Mouse (Mus musculus) liver, postnatal 0 days (tissue): Measurements from ENCODE around the gene Tmem95. TPM values are rescaled to one million over a fixed set of nuclear protein-coding genes. Genes with fewer than 3 reads are reported as not detected.
A peak's percentile ranks its signal among the peaks of the same experiment; 100 is the strongest.

Experiments
- ATAC-seq: fragments of 200-750 bp; cut with Nextera tagmentation; 2 replicates; pipeline ENCODE4 v1.8.0; 2017; ENCODE audit warnings: mild to moderate bottlenecking, moderate library complexity
- DNase-seq: peaks from one replicate; pipeline ENCODE4 v3.0.0-alpha.2; 2016
- H3K27ac ChIP-seq: fragments of 300-500 bp; sonication (generic); 2 replicates; pipeline ENCODE4 v1.5.1; 2014; ENCODE audit warnings: antibody characterized with exemption, moderate library complexity, mild to moderate bottlenecking, low read depth
- H3K27me3 ChIP-seq: fragments of 300-500 bp; sonication (generic); 2 replicates; pipeline ENCODE4 v1.6.1; 2014; ENCODE audit warnings: low read length, control low read depth, mixed read lengths; ENCODE audit not compliant: insufficient read depth
- H3K36me3 ChIP-seq: fragments of 300-500 bp; sonication (generic); replicated peaks from 2 replicates; pipeline ENCODE4 v1.6.1; 2014; ENCODE audit warnings: mild to moderate bottlenecking, control low read depth, low read length, moderate library complexity, mixed read lengths; ENCODE audit not compliant: insufficient read depth
- H3K4me1 ChIP-seq: fragments of 300-500 bp; sonication (generic); 2 replicates; pipeline ENCODE4 v1.6.1; 2014; ENCODE audit warnings: antibody characterized with exemption, mild to moderate bottlenecking, control low read depth; ENCODE audit not compliant: insufficient read depth
- H3K4me2 ChIP-seq: fragments of 300-500 bp; sonication (generic); 2 replicates; pipeline ENCODE4 v1.6.1; 2014; ENCODE audit warnings: low read depth, mild to moderate bottlenecking, low read length, moderate library complexity, mixed read lengths
- H3K4me3 ChIP-seq: fragments of 300-500 bp; sonication (generic); 2 replicates; pipeline ENCODE4 v1.5.1; 2014; ENCODE audit warnings: low read depth, low read length
- H3K9ac ChIP-seq: fragments of 300-500 bp; sonication (generic); replicated peaks from 2 replicates; pipeline ENCODE4 v1.6.1; 2014; ENCODE audit warnings: mild to moderate bottlenecking, moderate library complexity
- H3K9me3 ChIP-seq: fragments of 300-500 bp; sonication (generic); 2 replicates; pipeline ENCODE4 v1.6.1; 2016; ENCODE audit warnings: mild to moderate bottlenecking, control low read depth, low read length, mixed read lengths
- CTCF ChIP-seq: sonication (generic); IDR thresholded peaks from 2 replicates; pipeline ENCODE4 v1.5.1; 2016; ENCODE audit warnings: antibody characterized with exemption, low read depth
- EP300 ChIP-seq: IDR thresholded peaks from 2 replicates; pipeline ENCODE4 v1.6.1; 2016; ENCODE audit warnings: antibody characterized with exemption, low read depth, mild to moderate bottlenecking
- WGBS: fragments of 180-500 bp; shearing (Covaris S2); extraction: QIAGEN DNeasy Blood & Tissue Kit; methylation state at CpG from one replicate; pipeline ENCODE4 v1.1.7; 2014; ENCODE audit not compliant: insufficient replicate concordance; 5-methylcytosine and 5-hydroxymethylcytosine counted together
- polyA plus RNA-seq: library from polyadenylated mRNA; unstranded; fragments of >200 nt; fragmentation: Nextera tagmentation; extraction: Ambion mirVana; gene quantifications from 2 replicates; pipeline ENCODE4 v1.2.1, GENCODE M21; 2015

The Tmem95 gene
- polyA plus RNA-seq, 1 experiment from 2014 or later, result not detected

DNA sequence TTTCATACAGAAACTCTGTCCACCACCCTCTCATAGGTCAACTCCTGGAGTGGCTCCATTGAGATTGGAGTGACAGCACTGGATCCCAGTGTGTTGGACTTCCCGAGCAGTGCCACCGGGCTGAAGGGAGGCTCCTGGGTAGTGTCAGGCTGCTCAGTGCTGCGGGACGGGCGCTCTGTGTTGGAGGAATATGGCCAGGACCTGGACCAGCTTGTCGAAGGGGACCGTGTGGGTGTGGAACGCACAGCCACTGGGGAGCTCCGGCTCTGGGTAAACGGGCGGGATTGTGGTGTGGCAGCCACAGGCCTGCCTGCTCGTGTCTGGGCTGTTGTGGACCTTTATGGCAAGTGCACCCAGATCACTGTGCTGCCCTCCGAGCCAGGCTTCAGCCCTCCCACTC lies 25.2 kb upstream of the Tmem95 start:
- Histone ChIP-seq H3K9ac (0 out of 2 replicates have a peak overlapping the region, but pooled peaks have one; percentile 16), H3K9me3 (no peaks in the 10 kb centered on the region), H3K4me1 (peaks cover 21% of the 10 kb centered on the region), H3K4me3 (peak overlapping the region; percentile 93), H3K36me3 (peaks cover 37% of the 10 kb centered on the region), H3K27me3 (0 out of 2 replicates have a peak, but pooled peaks cover 7% of the 10 kb centered on the region), H3K4me2 (peak overlapping the region; percentile 99), H3K27ac (no peak overlapping the region)
- no peak for TF ChIP-seq EP300
- TF ChIP-seq CTCF, result no peak
- DNase-seq (peak; percentile 22), ATAC-seq (no peak)
- WGBS, result 84% methylated on average over 13 of the region's 13 CpGs

DNA sequence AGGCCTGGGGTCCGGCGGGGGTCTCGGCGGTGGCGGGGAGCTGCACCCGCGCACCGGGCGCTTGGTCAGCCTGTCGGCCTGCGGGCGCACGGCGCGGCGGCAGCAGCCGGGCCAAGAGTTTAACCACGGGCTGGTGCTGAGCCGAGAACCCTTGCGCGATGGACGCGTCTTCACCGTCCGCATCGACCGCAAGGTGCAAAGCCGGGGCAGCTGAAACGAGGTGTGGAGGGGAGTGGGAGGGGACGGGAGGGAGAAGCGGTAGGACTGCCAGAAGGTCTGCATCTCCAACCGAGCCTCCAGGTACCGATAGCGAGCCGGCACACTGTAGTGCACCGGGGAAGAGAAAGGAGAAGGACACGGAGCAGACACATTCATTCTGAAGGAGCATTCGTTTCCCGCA lies 24.2 kb upstream of the Tmem95 start:
- peaks cover 21% of the 10 kb centered on the region for H3K4me1 ChIP-seq
- H3K4me3 ChIP-seq, result peak overlapping the region; percentile 93
- TF ChIP-seq CTCF, result no peak
- TF ChIP-seq EP300, result no peak
- no peaks in the 10 kb centered on the region for H3K9me3 ChIP-seq
- peak overlapping the region; percentile 99 for H3K4me2 ChIP-seq
- DNase-seq, result peak; percentile 46
- H3K36me3 ChIP-seq, result peaks cover 27% of the 10 kb centered on the region
- H3K27me3 ChIP-seq, result 0 out of 2 replicates have a peak, but pooled peaks cover 7% of the 10 kb centered on the region
- peak overlapping the region; percentile 99 for H3K27ac ChIP-seq
- ATAC-seq, result peak; percentile 16
- peak overlapping the region; percentile 87 for H3K9ac ChIP-seq
- 7% methylated on average over 33 of the region's 39 CpGs for WGBS

DNA sequence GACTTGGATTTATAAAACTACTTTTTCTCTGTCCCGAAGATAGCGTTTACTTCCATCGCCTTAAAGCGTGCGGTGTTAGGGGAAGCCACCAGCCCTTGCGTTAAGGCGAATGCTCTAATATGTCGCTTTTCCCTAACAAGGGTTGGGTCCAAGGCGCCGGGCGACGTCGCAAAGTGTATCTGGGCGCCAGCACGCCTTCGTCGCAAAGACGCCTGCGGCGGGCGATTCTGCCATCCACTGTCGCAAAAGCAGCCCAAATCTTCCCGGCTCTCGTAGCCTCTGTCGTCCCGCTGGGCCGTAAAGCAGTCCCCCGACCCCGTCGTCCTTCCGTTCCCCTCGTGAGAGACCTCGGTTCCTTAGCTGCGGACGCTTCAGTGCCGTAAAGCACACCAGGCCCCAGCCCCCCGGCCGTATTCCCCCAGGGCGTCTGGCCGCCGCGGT lies 23.6 kb upstream of the Tmem95 start:
- no peaks in the 10 kb centered on the region for H3K9me3 ChIP-seq
- peak overlapping the region; percentile 93 for H3K4me3 ChIP-seq
- H3K4me2 ChIP-seq, result peak overlapping the region; percentile 99
- WGBS, result under 1% methylated on average over 42 of the region's 42 CpGs
- H3K27ac ChIP-seq, result peak overlapping the region; percentile 99
- H3K36me3 ChIP-seq, result peaks cover 21% of the 10 kb centered on the region
- no peak for TF ChIP-seq CTCF
- no peak for TF ChIP-seq EP300
- ATAC-seq, result peak; percentile 84
- H3K27me3 ChIP-seq, result 0 out of 2 replicates have a peak, but pooled peaks cover 7% of the 10 kb centered on the region
- peaks cover 21% of the 10 kb centered on the region for H3K4me1 ChIP-seq
- peak overlapping the region; percentile 87 for H3K9ac ChIP-seq
- DNase-seq, result peak; percentile 92

DNA sequence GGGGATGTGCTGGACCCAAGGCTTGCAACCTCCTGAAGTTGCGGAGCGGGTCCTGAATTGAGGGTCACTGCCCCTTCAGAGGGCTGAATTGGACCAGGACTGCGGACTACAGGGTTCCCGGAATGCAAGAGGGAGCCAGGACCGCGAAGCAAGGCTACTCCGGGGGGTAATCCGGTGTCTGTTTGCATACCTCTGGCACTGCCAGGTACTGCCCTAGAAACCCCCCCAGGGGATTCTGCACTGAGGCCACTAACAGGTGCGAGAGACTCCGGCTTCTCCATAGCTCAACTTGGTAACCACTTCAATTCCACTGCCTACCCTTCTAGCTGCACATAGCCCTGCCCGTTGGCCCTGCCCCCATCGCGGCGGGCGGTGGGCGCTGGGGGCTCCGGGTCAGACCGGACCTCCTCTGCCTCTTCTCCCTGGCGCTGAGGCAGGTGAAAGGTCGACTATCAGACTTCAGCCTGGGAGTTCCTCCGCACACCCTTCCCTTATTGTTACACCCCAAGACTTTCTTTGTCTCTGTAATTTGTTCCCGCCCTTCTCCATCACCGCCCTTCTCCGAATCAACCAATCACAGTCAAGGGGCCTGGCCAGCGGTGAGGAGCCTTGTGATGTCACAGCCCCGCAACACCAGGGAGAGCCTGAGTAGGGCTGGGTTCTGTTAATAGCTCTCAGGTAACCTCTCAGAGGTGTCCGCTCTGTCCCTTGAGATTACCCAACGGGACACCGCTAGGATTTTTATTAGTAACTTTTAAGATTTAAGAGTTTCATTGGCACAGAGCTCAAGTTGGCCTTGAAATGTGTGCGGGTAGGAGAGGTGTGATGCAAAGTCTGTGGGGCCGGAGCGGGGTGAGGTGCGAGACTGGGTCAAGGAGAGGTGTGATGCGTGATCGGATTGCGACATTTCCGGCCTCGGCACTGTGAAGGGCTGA lies 22.9 kb upstream of the Tmem95 start, which contains the start of the genes 2810408A11Rik and Neurl4:
Gene 2810408A11Rik (minus strand): TSS at position 517 of the 935 bp plus-strand sequence.
Gene Neurl4 (plus strand): TSS at position 602 of the 935 bp plus-strand sequence.
- TF ChIP-seq EP300 (peak; percentile 50; the same call in 1 of the 2 replicates), CTCF (no peak)
- peak; percentile 84 for ATAC-seq

DNA sequence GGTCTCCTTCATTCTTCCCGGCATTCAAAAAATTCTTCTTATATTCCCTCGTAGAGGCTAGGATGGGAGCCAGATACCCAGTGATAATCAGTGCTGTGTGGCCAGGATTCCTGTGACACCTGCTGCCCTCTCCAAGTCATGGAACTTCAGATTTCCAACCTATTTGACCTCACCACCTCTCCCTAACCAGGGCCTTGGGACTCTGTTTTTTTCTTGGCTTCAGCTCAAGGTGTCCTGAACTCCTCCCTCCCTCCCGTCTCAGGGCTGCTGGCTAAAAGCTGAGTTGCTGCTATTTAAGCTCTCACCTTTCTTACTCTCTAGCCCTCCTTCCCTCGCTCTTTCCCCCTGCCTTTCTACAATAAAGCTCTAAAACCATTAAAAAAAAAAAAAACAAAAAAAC lies 22.1 kb upstream of the Tmem95 start:
- Histone ChIP-seq H3K9me3 (no peaks in the 10 kb centered on the region), H3K4me1 (peaks cover 30% of the 10 kb centered on the region)

More for the DNA sequence above, 22.9 kb upstream of the Tmem95 start, which contains the start of the genes 2810408A11Rik and Neurl4:
- Histone ChIP-seq H3K27me3 (0 out of 2 replicates have a peak, but pooled peaks cover 7% of the 10 kb centered on the region), H3K9ac (peak within 1 kb of the TSS; percentile 87), H3K4me1 (peaks cover 24% of the 10 kb centered on the region), H3K4me2 (peak within 1 kb of the TSS; percentile 99), H3K9me3 (no peaks in the 10 kb centered on the region), H3K36me3 (peaks cover 14% of the 10 kb centered on the region), H3K27ac (peak within 1 kb of the TSS; percentile 99), H3K4me3 (peak within 1 kb of the TSS; percentile 93)
- under 1% methylated on average over 38 of the region's 38 CpGs for WGBS
- DNase-seq, result peak; percentile 89

More for the DNA sequence above, 22.1 kb upstream of the Tmem95 start:
- no peak for DNase-seq
- Histone ChIP-seq H3K9ac (peak overlapping the region; percentile 87), H3K27me3 (0 out of 2 replicates have a peak, but pooled peaks cover 7% of the 10 kb centered on the region), H3K36me3 (peaks cover 8% of the 10 kb centered on the region), H3K4me2 (peak overlapping the region; percentile 99), H3K4me3 (peak overlapping the region; percentile 93), H3K27ac (no peak overlapping the region)
- WGBS, result 48% methylated on average over 4 of the region's 4 CpGs
- no peak for TF ChIP-seq CTCF
- TF ChIP-seq EP300, result no peak
- ATAC-seq, result no peak
